Mouse (Mus musculus): ENCODE results near the gene Rnf212b. TPM values are rescaled to one million over a fixed set of nuclear protein-coding genes. Genes with fewer than 3 reads are reported as not detected.

The Rnf212b gene
- polyA plus RNA-seq, 1 experiment from 2014 or later, result not detected

- 81% methylated on average over 4 of the region's 4 CpGs for WGBS
These were observed 4.9 kb upstream of the Rnf212b start for GRCm38 (mm10) chr14:54808718-54809667.

GRCm38 (mm10) chr14:54809668-54810033, 4.3 kb upstream of the Rnf212b start:
- no peak overlapping the region for H3K27ac ChIP-seq
- H3K9ac ChIP-seq, result no peak overlapping the region
- 90% methylated on average over 3 of the region's 3 CpGs for WGBS
- no peak overlapping the region for H3K4me3 ChIP-seq
- H3K4me1 ChIP-seq, result no peaks in the 10 kb centered on the region
- no peaks in the 10 kb centered on the region for H3K9me3 ChIP-seq
- no peaks in the 10 kb centered on the region for H3K27me3 ChIP-seq (replicated peaks)
- H3K36me3 ChIP-seq (replicated peaks), result no peaks in the 10 kb centered on the region
- H3K4me2 ChIP-seq, result no peak overlapping the region
- ATAC-seq (replicated peaks), result no peak

More at GRCm38 (mm10) chr14:54808718-54809667, 4.9 kb upstream of the Rnf212b start:
- Histone ChIP-seq H3K27ac (no peak overlapping the region), H3K9me3 (no peaks in the 10 kb centered on the region), H3K36me3 (replicated peaks) (no peaks in the 10 kb centered on the region), H3K4me2 (no peak overlapping the region), H3K4me3 (no peak overlapping the region), H3K4me1 (no peaks in the 10 kb centered on the region), H3K9ac (no peak overlapping the region), H3K27me3 (replicated peaks) (no peaks in the 10 kb centered on the region)
- no peak for ATAC-seq (replicated peaks)

- Histone ChIP-seq H3K4me1 (no peaks in the 10 kb centered on the region), H3K36me3 (replicated peaks) (no peaks in the 10 kb centered on the region), H3K4me2 (no peak overlapping the region), H3K9me3 (no peaks in the 10 kb centered on the region), H3K27me3 (replicated peaks) (no peaks in the 10 kb centered on the region), H3K9ac (no peak overlapping the region), H3K4me3 (no peak overlapping the region), H3K27ac (no peak overlapping the region)
- no peak for ATAC-seq (replicated peaks)
- 67% methylated on average over 3 of the region's 3 CpGs for WGBS
These were observed 1.8 kb downstream of the Rnf212b start for GRCm38 (mm10) chr14:54815737-54816136.

GRCm38 (mm10) chr14:54817791-54818190, 3.9 kb downstream of the Rnf212b start:
- Histone ChIP-seq H3K27me3 (replicated peaks) (no peaks in the 10 kb centered on the region), H3K4me2 (no peak overlapping the region), H3K27ac (no peak overlapping the region), H3K4me3 (no peak overlapping the region), H3K9ac (no peak overlapping the region), H3K4me1 (no peaks in the 10 kb centered on the region), H3K9me3 (no peaks in the 10 kb centered on the region), H3K36me3 (replicated peaks) (no peaks in the 10 kb centered on the region)
- no peak for ATAC-seq (replicated peaks)
- 41% methylated on average over 2 of the region's 2 CpGs for WGBS

GRCm38 (mm10) chr14:54822301-54822700, 8.4 kb downstream of the Rnf212b start:
- H3K27ac ChIP-seq, result no peak overlapping the region
- ATAC-seq (replicated peaks), result no peak
- H3K4me1 ChIP-seq, result no peaks in the 10 kb centered on the region
- H3K9me3 ChIP-seq, result no peaks in the 10 kb centered on the region
- WGBS, result 88% methylated on average over 2 of the region's 2 CpGs
- H3K27me3 ChIP-seq (replicated peaks), result no peaks in the 10 kb centered on the region
- no peak overlapping the region for H3K4me3 ChIP-seq
- H3K4me2 ChIP-seq, result no peak overlapping the region
- no peak overlapping the region for H3K9ac ChIP-seq
- H3K36me3 ChIP-seq (replicated peaks), result no peaks in the 10 kb centered on the region

- H3K27ac ChIP-seq, result no peak overlapping the region
- H3K4me1 ChIP-seq, result no peaks in the 10 kb centered on the region
- H3K9me3 ChIP-seq, result no peaks in the 10 kb centered on the region
- H3K27me3 ChIP-seq (replicated peaks), result no peaks in the 10 kb centered on the region
- H3K4me3 ChIP-seq, result no peak overlapping the region
- 98% methylated on average over 1 of the region's 1 CpGs for WGBS
- no peak overlapping the region for H3K9ac ChIP-seq
- H3K36me3 ChIP-seq (replicated peaks), result no peaks in the 10 kb centered on the region
- H3K4me2 ChIP-seq, result no peak overlapping the region
- ATAC-seq (replicated peaks), result no peak
These were observed 9.8 kb downstream of the Rnf212b start for GRCm38 (mm10) chr14:54823716-54824115.

GRCm38 (mm10) chr14:54843461-54843860, 29.5 kb downstream of the Rnf212b start:
- H3K4me2 ChIP-seq, result no peak overlapping the region
- 4% methylated on average over 4 of the region's 4 CpGs for WGBS

GRCm38 (mm10) chr14:54855726-54856125, 41.8 kb downstream of the Rnf212b start:
- no peak overlapping the region for H3K4me2 ChIP-seq
- H3K9me3 ChIP-seq, result no peaks in the 10 kb centered on the region
- no peak for ATAC-seq (replicated peaks)
- no peaks in the 10 kb centered on the region for H3K4me1 ChIP-seq
- H3K4me3 ChIP-seq, result no peak overlapping the region
- 0 out of 2 replicates have a peak, but pooled peaks cover 4% of the 10 kb centered on the region for H3K36me3 ChIP-seq (replicated peaks)
- no peak overlapping the region for H3K9ac ChIP-seq
- H3K27me3 ChIP-seq (replicated peaks), result no peaks in the 10 kb centered on the region
- 94% methylated on average over 3 of the region's 3 CpGs for WGBS
- no peak overlapping the region for H3K27ac ChIP-seq

More at GRCm38 (mm10) chr14:54843461-54843860, 29.5 kb downstream of the Rnf212b start:
- no peaks in the 10 kb centered on the region for H3K36me3 ChIP-seq (replicated peaks)
- no peaks in the 10 kb centered on the region for H3K4me1 ChIP-seq
- no peak overlapping the region for H3K4me3 ChIP-seq
- H3K27me3 ChIP-seq (replicated peaks), result peaks cover 5% of the 10 kb centered on the region; the same call in 1 of the 2 replicates
- no peak overlapping the region for H3K27ac ChIP-seq
- no peaks in the 10 kb centered on the region for H3K9me3 ChIP-seq
- ATAC-seq (replicated peaks), result no peak
- no peak overlapping the region for H3K9ac ChIP-seq

GRCm38 (mm10) chr14:54856703-54857102, 42.8 kb downstream of the Rnf212b start:
- Histone ChIP-seq H3K4me1 (no peaks in the 10 kb centered on the region), H3K9ac (no peak overlapping the region), H3K27ac (no peak overlapping the region), H3K4me2 (no peak overlapping the region), H3K4me3 (no peak overlapping the region), H3K36me3 (replicated peaks) (0 out of 2 replicates have a peak, but pooled peaks cover 4% of the 10 kb centered on the region), H3K27me3 (replicated peaks) (no peaks in the 10 kb centered on the region), H3K9me3 (no peaks in the 10 kb centered on the region)
- ATAC-seq (replicated peaks), result no peak
- 92% methylated on average over 7 of the region's 7 CpGs for WGBS

GRCm38 (mm10) chr14:54857891-54858290, 44.0 kb downstream of the Rnf212b start:
- no peaks in the 10 kb centered on the region for H3K4me1 ChIP-seq
- no peak overlapping the region for H3K9ac ChIP-seq
- H3K36me3 ChIP-seq (replicated peaks), result 0 out of 2 replicates have a peak, but pooled peaks cover 4% of the 10 kb centered on the region
- no peaks in the 10 kb centered on the region for H3K27me3 ChIP-seq (replicated peaks)
- no peak overlapping the region for H3K27ac ChIP-seq
- no peak for ATAC-seq (replicated peaks)
- WGBS, result 88% methylated on average over 9 of the region's 9 CpGs
- H3K4me2 ChIP-seq, result no peak overlapping the region
- no peaks in the 10 kb centered on the region for H3K9me3 ChIP-seq
- no peak overlapping the region for H3K4me3 ChIP-seq

GRCm38 (mm10) chr14:54860511-54860910, 46.6 kb downstream of the Rnf212b start:
- WGBS, result 38% methylated on average over 2 of the region's 2 CpGs
- no peak overlapping the region for H3K27ac ChIP-seq
- peaks cover 9% of the 10 kb centered on the region for H3K4me1 ChIP-seq
- no peaks in the 10 kb centered on the region for H3K9me3 ChIP-seq
- H3K9ac ChIP-seq, result no peak overlapping the region
- no peak overlapping the region for H3K4me2 ChIP-seq
- 0 out of 2 replicates have a peak, but pooled peaks cover 4% of the 10 kb centered on the region for H3K36me3 ChIP-seq (replicated peaks)
- ATAC-seq (replicated peaks), result no peak
- H3K27me3 ChIP-seq (replicated peaks), result no peaks in the 10 kb centered on the region
- H3K4me3 ChIP-seq, result no peak overlapping the region

GRCm38 (mm10) chr14:54863501-54864312, 49.8 kb downstream of the Rnf212b start:
- Histone ChIP-seq H3K27me3 (replicated peaks) (no peaks in the 10 kb centered on the region), H3K27ac (peak overlapping the region; percentile 77), H3K9me3 (no peaks in the 10 kb centered on the region), H3K9ac (peak overlapping the region; percentile 94), H3K36me3 (replicated peaks) (no peaks in the 10 kb centered on the region), H3K4me2 (peak overlapping the region; percentile 62), H3K4me1 (peaks cover 9% of the 10 kb centered on the region), H3K4me3 (peak overlapping the region; percentile 81)
- peak; percentile 100 for ATAC-seq (replicated peaks)
- WGBS, result 0% methylated on average over 52 of the region's 56 CpGs

Data from midbrain, embryonic 15.5 days (tissue).